In the genomic region with DNA sequence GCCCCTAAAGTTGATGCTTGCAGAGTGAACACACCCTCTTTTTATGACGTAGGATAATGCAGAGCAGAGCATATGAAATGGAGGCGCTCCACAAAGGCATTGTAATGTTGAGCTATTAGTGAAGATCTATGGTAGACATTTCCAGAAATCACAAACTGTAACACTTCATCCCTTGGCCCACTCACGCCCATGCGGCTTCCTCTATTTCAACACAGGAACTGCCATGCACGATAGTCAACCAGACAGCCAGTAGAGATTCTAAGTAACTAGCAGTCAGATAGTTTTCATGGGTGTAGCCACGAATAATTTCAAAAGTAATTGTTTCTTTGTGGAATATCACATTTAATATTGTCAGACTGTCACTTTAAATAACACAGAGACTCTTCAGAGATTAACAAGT, we compare ENCODE assay signal across 17 mouse cellular contexts.
"Had no signal": no experiment of that assay in that cellular context is flagged by ENCODE, and none has a peak within 500 bp of the region (broad histone marks: within the 10 kb centered on the region; RNA-seq: fewer than 3 reads in every experiment).

No protein-coding gene starts in this region.

- ATAC-seq: liver, embryonic 12.5 days; liver, postnatal 0 days; lung, postnatal 0 days; midbrain, embryonic 13.5 days; midbrain, embryonic 15.5 days; midbrain, embryonic 16.5 days had no signal

- DNase-seq: left cerebral cortex, postnatal 4 days; liver; liver, embryonic 13.5 days; liver, postnatal 0 days; lung, adult 18-20 months; lung, adult 2 months; lung, embryonic 14.5 days; lung, postnatal 10 days; lung, postnatal 14 days; lung, postnatal 36 days; lung, postnatal 4 days; midbrain, embryonic 14.5 days had no signal
